ENCODE assay signal across 7 mouse cellular contexts in the genomic region with DNA sequence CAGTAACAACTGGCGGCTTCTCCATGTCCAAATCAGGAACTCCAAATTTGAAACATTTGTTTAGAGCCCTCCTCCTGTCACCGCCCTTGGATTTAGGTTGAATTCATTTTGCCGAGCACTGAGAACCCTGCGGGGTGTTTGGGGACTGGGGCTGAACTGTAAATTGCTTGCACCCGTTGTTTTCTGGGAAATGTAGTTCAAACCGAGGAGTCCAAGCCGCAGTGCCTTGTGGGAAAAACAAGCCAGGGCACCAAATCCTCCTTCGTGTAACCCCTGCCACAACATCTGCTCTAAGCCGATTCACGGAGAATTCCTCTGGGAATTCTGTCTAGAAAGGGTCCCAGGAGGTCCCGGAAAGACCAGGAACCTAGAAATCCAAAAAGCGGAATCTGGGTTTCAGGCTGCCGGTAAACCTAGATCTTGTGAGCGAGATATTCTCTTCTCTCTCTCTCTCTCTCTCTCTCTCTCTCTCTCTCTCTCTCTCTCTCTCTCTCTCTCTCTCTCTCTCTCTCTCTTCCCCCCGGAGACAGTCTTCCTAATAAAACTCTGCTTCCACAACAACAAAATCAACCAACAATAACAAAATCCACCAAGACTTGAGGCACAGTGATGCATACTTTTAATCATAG. TPM values are rescaled to one million over a fixed set of nuclear protein-coding genes. Genes with fewer than 3 reads are reported as not detected.
DNase-seq lines count a peak whose midpoint lies in the region; ATAC-seq lines count a peak whose summit lies in the region.

No protein-coding gene starts in this region.

- intact Hi-C loops in gastrocnemius, postnatal 14 days (cut with DNase I; ENCODE audit: low total_unique reads), result no loop called here
- intact Hi-C loops in left cerebral cortex, postnatal 10 days (cut with DNase I), result no loop called here

- peak; percentile 54 for ATAC-seq in inflammation-experienced regulatory T-cells, adult 6 months
- ATAC-seq in megakaryocyte-erythroid progenitor cell, adult 5-6 weeks (replicated peaks; ENCODE audit: low FRiP score, low TSS enrichment, poor library complexity, severe bottlenecking), result peak; percentile 64

- peak; percentile 71 to 72 for DNase-seq in adrenal gland, adult 18-20 months (ENCODE audit: low spot score in 2 of 2)
- DNase-seq in embryo, embryonic 10.5 days (ENCODE audit: low spot score), result peak; percentile 94
- peak; percentile 77 for DNase-seq in gastrocnemius, postnatal 14 days
- peak; percentile 82 to 87 for DNase-seq in left cerebral cortex, postnatal 10 days (ENCODE audit: extremely low spot score in 1 of 2, low spot score in 2 of 2)
- peak; percentile 77 to 83 for DNase-seq in right cerebral cortex, postnatal 36 days (ENCODE audit: low spot score in 2 of 2)

RNA-seq across cellular contexts. Expression of a gene that starts 1.2 kb away (rescaled TPM):
- total RNA-seq in adrenal gland, adult 18-20 months (2021), result 10 to 100 TPM; 14.8 to 15.2 TPM
- 1 to 10 TPM; 8.3 to 8.5 TPM for total RNA-seq in gastrocnemius, postnatal 14 days (2021)
- polyA plus RNA-seq in inflammation-experienced regulatory T-cells, adult 6 months (2017; shearing (Covaris generic)), result 10 to 100 TPM; 14.0 to 17.9 (median 14.8) TPM
- 10 to 100 TPM; 15.0 to 16.6 TPM for total RNA-seq in left cerebral cortex, postnatal 10 days (2021)
- 14.6 and 16.4 TPM in 2 replicates for total RNA-seq in megakaryocyte-erythroid progenitor cell, adult 5-6 weeks (2014; fragmentation: Nextera tagmentation)
- 17.8 and 19.6 TPM in 2 replicates for total RNA-seq in megakaryocyte-erythroid progenitor cell, adult 5-6 weeks (2017)

RNA-seq across cellular contexts. Expression of a gene that starts 16.6 kb away (rescaled TPM):
- 1 to 10 TPM; 2.5 to 2.7 TPM for total RNA-seq in adrenal gland, adult 18-20 months (2021)
- 1 to 10 TPM; 2.6 to 3.2 TPM for total RNA-seq in gastrocnemius, postnatal 14 days (2021)
- under 1 TPM; 0.28 to 0.36 (median 0.35) TPM for polyA plus RNA-seq in inflammation-experienced regulatory T-cells, adult 6 months (2017; shearing (Covaris generic))
- 10 to 100 TPM; 10.4 to 10.8 TPM for total RNA-seq in left cerebral cortex, postnatal 10 days (2021)
- 1.4 TPM in 1 of 2 replicates, not detected in the other for total RNA-seq in megakaryocyte-erythroid progenitor cell, adult 5-6 weeks (2014; fragmentation: Nextera tagmentation)
- total RNA-seq in megakaryocyte-erythroid progenitor cell, adult 5-6 weeks (2017), result 0.50 and 0.56 TPM in 2 replicates

RNA-seq across cellular contexts. Expression of a gene that starts 40.3 kb away (rescaled TPM):
- not detected for total RNA-seq in adrenal gland, adult 18-20 months (2021)
- not detected for total RNA-seq in gastrocnemius, postnatal 14 days (2021)
- polyA plus RNA-seq in inflammation-experienced regulatory T-cells, adult 6 months (2017; shearing (Covaris generic)), result not detected
- total RNA-seq in left cerebral cortex, postnatal 10 days (2021), result under 1 TPM; 0.15 to 0.36 TPM
- not detected in 2 replicates for total RNA-seq in megakaryocyte-erythroid progenitor cell, adult 5-6 weeks (2014; fragmentation: Nextera tagmentation)
- total RNA-seq in megakaryocyte-erythroid progenitor cell, adult 5-6 weeks (2017), result not detected in 2 replicates

RNA-seq across cellular contexts. Expression of a gene that starts 48.7 kb away (rescaled TPM):
- total RNA-seq in adrenal gland, adult 18-20 months (2021), result 10 to 100 TPM; 15.2 to 19.0 TPM
- total RNA-seq in gastrocnemius, postnatal 14 days (2021), result 1 to 10 TPM; 9.1 to 9.7 TPM
- polyA plus RNA-seq in inflammation-experienced regulatory T-cells, adult 6 months (2017; shearing (Covaris generic)), result 10 to 100 TPM; 16.3 to 19.1 (median 16.9) TPM
- total RNA-seq in left cerebral cortex, postnatal 10 days (2021), result 10 to 100 TPM; 20.1 to 22.2 TPM
- 4.0 and 7.6 TPM in 2 replicates for total RNA-seq in megakaryocyte-erythroid progenitor cell, adult 5-6 weeks (2014; fragmentation: Nextera tagmentation)
- total RNA-seq in megakaryocyte-erythroid progenitor cell, adult 5-6 weeks (2017), result 10.4 and 12.2 TPM in 2 replicates

Comparison
In these comparisons a context has a peak if more than half of its experiments do, and no peak if none do; other contexts are left out.
1. Peak in every context shown above with its lines: DNase-seq and ATAC-seq.